Mouse (Mus musculus) retina, adult 2 months (tissue): ENCODE measurements around the gene Ift43.

ENCODE experiments used
- DNase-seq: peaks from one replicate; pipeline ENCODE4 v3.0.0-alpha.2; 2012; ENCODE audit warnings: low read depth, low spot score

Ift43 gene

GRCm38 (mm10) chr12:86078553-86079201 lies 3.7 kb upstream of the Ift43 start, which contains the start of gene Tgfb3:
Gene Tgfb3 (minus strand): TSS chr12:86079041.
- DNase-seq = peak; percentile 62

- peak; percentile 67 for DNase-seq
These were observed 3.1 kb upstream of the Ift43 start for GRCm38 (mm10) chr12:86079202-86079667.

- no peak for DNase-seq
These were observed 3.5 kb downstream of the Ift43 start for GRCm38 (mm10) chr12:86085873-86086272.

- no peak for DNase-seq
These were observed 4.2 kb downstream of the Ift43 start for GRCm38 (mm10) chr12:86086550-86086949.

GRCm38 (mm10) chr12:86088042-86088441 lies 5.7 kb downstream of the Ift43 start:
- DNase-seq = no peak

- no peak for DNase-seq
These were observed 8.4 kb downstream of the Ift43 start for GRCm38 (mm10) chr12:86090764-86091163.

GRCm38 (mm10) chr12:86091601-86092132 lies 9.3 kb downstream of the Ift43 start:
- no peak for DNase-seq

- DNase-seq = no peak
These were observed 11.7 kb downstream of the Ift43 start for GRCm38 (mm10) chr12:86094075-86094474.

GRCm38 (mm10) chr12:86095806-86096205 lies 13.5 kb downstream of the Ift43 start:
- no peak for DNase-seq

- no peak for DNase-seq
These were observed 15.4 kb downstream of the Ift43 start for GRCm38 (mm10) chr12:86097781-86098180.

GRCm38 (mm10) chr12:86100711-86101110 lies 18.4 kb downstream of the Ift43 start:
- DNase-seq = no peak

GRCm38 (mm10) chr12:86102686-86103085 lies 20.3 kb downstream of the Ift43 start:
- no peak for DNase-seq

GRCm38 (mm10) chr12:86103391-86103790 lies 21.1 kb downstream of the Ift43 start:
- DNase-seq = no peak

GRCm38 (mm10) chr12:86103852-86104251 lies 21.5 kb downstream of the Ift43 start:
- no peak for DNase-seq

- DNase-seq = no peak
These were observed 22.0 kb downstream of the Ift43 start for GRCm38 (mm10) chr12:86104297-86104696.

- no peak for DNase-seq
These were observed 23.2 kb downstream of the Ift43 start for GRCm38 (mm10) chr12:86105546-86105945.

- DNase-seq = no peak
These were observed 23.7 kb downstream of the Ift43 start for GRCm38 (mm10) chr12:86106086-86106485.

- no peak for DNase-seq
These were observed 25.3 kb downstream of the Ift43 start for GRCm38 (mm10) chr12:86107645-86108044.

GRCm38 (mm10) chr12:86109531-86109930 lies 27.2 kb downstream of the Ift43 start:
- no peak for DNase-seq

GRCm38 (mm10) chr12:86110637-86111036 lies 28.3 kb downstream of the Ift43 start:
- DNase-seq = no peak

GRCm38 (mm10) chr12:86116295-86116835 lies 34.0 kb downstream of the Ift43 start:
- DNase-seq = no peak

GRCm38 (mm10) chr12:86124016-86124415 lies 41.7 kb downstream of the Ift43 start:
- no peak for DNase-seq

- no peak for DNase-seq
These were observed 45.8 kb downstream of the Ift43 start for GRCm38 (mm10) chr12:86128122-86128521.
